Mouse (Mus musculus) hindbrain, embryonic 11.5 days (tissue): ENCODE measurements around the gene Pif1. TPM values are rescaled to one million over a fixed set of nuclear protein-coding genes. Genes with fewer than 3 reads are reported as not detected.

ENCODE experiments used
- ATAC-seq: fragments of 200-750 bp; cut with Nextera tagmentation; 2 replicates; pipeline ENCODE4 v1.8.0; 2017; ENCODE audit warnings: mild to moderate bottlenecking, moderate TSS enrichment, moderate library complexity; ENCODE audit not compliant: low FRiP score
- DNase-seq: peaks from one replicate; pipeline ENCODE4 v3.0.0-alpha.2; 2015; ENCODE audit warnings: low spot score
- H3K27ac ChIP-seq: fragments of 300-500 bp; sonication (generic); 2 replicates; pipeline ENCODE4 v1.5.1; 2014; ENCODE audit warnings: mild to moderate bottlenecking, low read depth, low read length
- H3K27me3 ChIP-seq: fragments of 300-500 bp; sonication (generic); 2 replicates; pipeline ENCODE4 v1.6.1; 2014; ENCODE audit warnings: mild to moderate bottlenecking, low read length, moderate library complexity, mixed read lengths; ENCODE audit not compliant: control insufficient read depth, insufficient read depth
- H3K36me3 ChIP-seq: fragments of 300-500 bp; sonication (generic); 2 replicates; pipeline ENCODE4 v1.6.1; 2014; ENCODE audit warnings: mild to moderate bottlenecking, low read length, moderate library complexity, mixed read lengths; ENCODE audit not compliant: control insufficient read depth, insufficient read depth
- H3K4me1 ChIP-seq: fragments of 300-500 bp; sonication (generic); replicated peaks from 2 replicates; pipeline ENCODE4 v1.6.1; 2014; ENCODE audit warnings: low read length, mixed read lengths; ENCODE audit not compliant: control insufficient read depth, insufficient read depth
- H3K4me2 ChIP-seq: fragments of 300-500 bp; sonication (generic); replicated peaks from 2 replicates; pipeline ENCODE4 v1.6.1; 2014; ENCODE audit warnings: mild to moderate bottlenecking, low read depth, low read length
- H3K4me3 ChIP-seq: fragments of 300-500 bp; sonication (generic); 2 replicates; pipeline ENCODE4 v1.5.1; 2014; ENCODE audit warnings: low read depth, low read length
- H3K9ac ChIP-seq: fragments of 300-500 bp; sonication (generic); 2 replicates; pipeline ENCODE4 v1.6.1; 2014; ENCODE audit warnings: low read depth, low read length
- H3K9me3 ChIP-seq: fragments of 300-500 bp; sonication (generic); 2 replicates; pipeline ENCODE4 v1.6.1; 2016; ENCODE audit warnings: low read length; ENCODE audit not compliant: control insufficient read depth
- WGBS: fragments of 180-500 bp; shearing (Covaris S2); extraction: QIAGEN DNeasy Blood & Tissue Kit; methylation state at CpG from one replicate; pipeline ENCODE4 v1.1.7; 2014; 5-methylcytosine and 5-hydroxymethylcytosine counted together
- polyA plus RNA-seq: library from polyadenylated mRNA; unstranded; fragments of >200 nt; fragmentation: Nextera tagmentation; extraction: Ambion mirVana; gene quantifications from 2 replicates; pipeline ENCODE4 v1.2.1, GENCODE M21; 2014

Gene Pif1
- polyA plus RNA-seq, result 9.9 and 12.5 TPM in 2 replicates

DNA sequence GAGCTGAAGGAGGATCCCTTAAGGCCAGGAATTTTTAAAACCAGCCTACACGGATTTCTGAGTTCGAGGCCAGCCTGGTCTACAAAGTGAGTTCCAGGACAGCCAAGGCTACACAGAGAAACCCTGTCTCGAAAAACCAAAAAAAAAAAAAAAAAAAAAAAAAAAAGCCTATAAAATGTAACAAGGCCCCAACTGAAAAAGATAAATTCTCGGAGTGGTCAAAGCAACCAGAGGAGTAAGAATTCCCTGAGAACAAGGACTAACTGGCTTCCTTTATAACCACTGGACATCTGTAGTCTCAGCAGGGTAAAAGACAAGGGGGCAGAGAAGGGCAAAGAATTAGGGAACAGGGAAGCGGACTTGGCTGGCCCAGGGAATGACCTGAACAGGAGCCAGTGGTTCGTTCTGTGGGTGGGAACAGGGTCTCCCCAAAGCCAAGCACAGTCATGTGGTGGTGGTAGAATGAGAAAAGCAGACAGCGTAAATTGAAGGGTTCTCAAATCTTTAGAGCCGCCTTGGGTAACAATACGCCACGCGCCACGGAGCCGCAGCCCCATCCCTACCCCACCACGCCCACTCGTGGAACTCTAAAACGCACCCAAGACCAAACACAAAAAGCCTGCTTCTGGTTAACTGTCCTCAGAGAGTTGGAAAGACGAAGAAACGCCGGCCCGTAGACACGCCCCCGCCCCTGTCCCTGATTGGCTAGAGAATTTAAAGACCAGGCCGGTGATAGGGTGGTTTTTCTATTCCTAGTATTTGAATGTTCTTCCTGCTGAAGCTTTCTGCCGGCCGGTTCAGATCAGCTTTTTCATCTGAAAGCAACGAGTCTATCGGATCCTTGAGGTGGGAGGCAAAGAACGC lies at the start of gene Pif1:
Gene Pif1, plus strand, starts transcription at position 755 of the 864 bp plus-strand sequence.
- peak; percentile 86 for ATAC-seq
- 11% methylated on average over 28 of the region's 28 CpGs for WGBS
- Histone ChIP-seq H3K4me3 (peak within 1 kb of the TSS; percentile 75), H3K36me3 (no peaks in the 10 kb centered on the region), H3K9ac (peak within 1 kb of the TSS; percentile 69), H3K4me1 (peaks cover 8% of the 10 kb centered on the region), H3K9me3 (no peaks in the 10 kb centered on the region), H3K4me2 (peak within 1 kb of the TSS; percentile 92), H3K27me3 (no peaks in the 10 kb centered on the region), H3K27ac (peak within 1 kb of the TSS; percentile 43; the same call in 1 of the 2 replicates)
- DNase-seq, result peak; percentile 87

DNA sequence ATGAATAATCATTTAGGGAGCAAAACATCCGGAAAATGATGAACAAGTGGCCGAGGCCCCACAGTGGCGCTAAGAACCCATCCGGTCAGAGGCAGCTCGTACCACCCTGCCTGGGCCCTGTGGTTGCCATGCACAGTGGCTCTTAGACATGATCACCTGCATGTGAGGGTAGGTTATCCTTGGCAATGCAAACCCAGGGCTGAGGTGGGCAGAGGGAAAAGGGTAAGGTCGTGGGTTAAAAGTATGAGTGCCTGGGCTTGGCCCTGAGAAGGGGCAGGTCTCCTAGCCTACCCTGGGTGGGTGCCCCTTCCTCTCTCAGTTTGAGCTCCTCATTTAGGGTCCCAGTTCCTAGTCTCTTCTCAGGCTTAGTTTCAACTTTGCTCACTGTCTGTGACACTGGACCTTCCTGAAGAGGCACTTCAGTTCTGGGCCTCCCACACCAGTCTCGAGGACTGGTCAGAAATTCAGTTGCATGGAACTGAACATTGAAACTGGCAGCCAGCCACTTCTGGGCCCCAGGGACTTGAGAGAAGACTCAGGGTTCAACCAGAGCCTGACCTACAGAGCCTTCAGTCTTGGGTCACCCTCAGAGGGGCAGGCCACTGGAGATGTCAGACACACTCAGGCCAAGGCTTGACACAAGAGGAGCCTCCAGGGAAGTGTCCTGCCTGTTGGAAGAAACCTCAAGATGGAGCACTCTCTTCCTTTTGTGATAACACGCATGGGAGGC lies 48.9 kb upstream of the Pif1 start:
- DNase-seq, result no peak
- WGBS, result 91% methylated on average over 8 of the region's 8 CpGs

DNA sequence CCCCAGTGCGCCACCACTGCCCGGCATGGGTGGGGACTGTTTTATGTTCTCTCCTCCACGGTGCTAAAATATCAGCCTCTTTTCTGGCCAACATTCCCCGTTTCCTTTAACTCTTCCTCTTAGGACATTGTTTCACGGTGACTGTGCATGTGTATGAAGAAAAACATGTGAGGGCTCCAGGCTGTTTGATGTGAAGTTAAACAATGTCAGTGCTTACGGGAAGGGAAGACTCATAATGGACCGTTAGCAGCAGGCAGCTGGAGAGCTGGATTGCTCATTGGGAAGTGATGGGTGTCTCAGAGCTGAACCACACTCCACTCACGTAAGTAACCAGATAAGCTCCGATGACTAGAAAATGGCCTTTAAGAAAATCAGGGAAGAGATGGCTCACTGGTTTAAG lies 47.3 kb upstream of the Pif1 start:
- no peaks in the 10 kb centered on the region for H3K9me3 ChIP-seq
- H3K4me3 ChIP-seq, result no peak overlapping the region
- H3K27me3 ChIP-seq, result no peaks in the 10 kb centered on the region
- H3K9ac ChIP-seq, result no peak overlapping the region
- no peaks in the 10 kb centered on the region for H3K4me1 ChIP-seq
- no peak for ATAC-seq
- H3K27ac ChIP-seq, result no peak overlapping the region
- H3K4me2 ChIP-seq, result no peak overlapping the region
- 86% methylated on average over 9 of the region's 9 CpGs for WGBS
- H3K36me3 ChIP-seq, result no peaks in the 10 kb centered on the region
- DNase-seq, result no peak

More for the DNA sequence above, 48.9 kb upstream of the Pif1 start:
- ATAC-seq, result no peak
- H3K4me1 ChIP-seq, result no peaks in the 10 kb centered on the region
- H3K27me3 ChIP-seq, result no peaks in the 10 kb centered on the region
- no peak overlapping the region for H3K27ac ChIP-seq
- no peak overlapping the region for H3K4me3 ChIP-seq
- no peaks in the 10 kb centered on the region for H3K9me3 ChIP-seq
- H3K4me2 ChIP-seq, result no peak overlapping the region
- no peak overlapping the region for H3K9ac ChIP-seq
- H3K36me3 ChIP-seq, result no peaks in the 10 kb centered on the region

DNA sequence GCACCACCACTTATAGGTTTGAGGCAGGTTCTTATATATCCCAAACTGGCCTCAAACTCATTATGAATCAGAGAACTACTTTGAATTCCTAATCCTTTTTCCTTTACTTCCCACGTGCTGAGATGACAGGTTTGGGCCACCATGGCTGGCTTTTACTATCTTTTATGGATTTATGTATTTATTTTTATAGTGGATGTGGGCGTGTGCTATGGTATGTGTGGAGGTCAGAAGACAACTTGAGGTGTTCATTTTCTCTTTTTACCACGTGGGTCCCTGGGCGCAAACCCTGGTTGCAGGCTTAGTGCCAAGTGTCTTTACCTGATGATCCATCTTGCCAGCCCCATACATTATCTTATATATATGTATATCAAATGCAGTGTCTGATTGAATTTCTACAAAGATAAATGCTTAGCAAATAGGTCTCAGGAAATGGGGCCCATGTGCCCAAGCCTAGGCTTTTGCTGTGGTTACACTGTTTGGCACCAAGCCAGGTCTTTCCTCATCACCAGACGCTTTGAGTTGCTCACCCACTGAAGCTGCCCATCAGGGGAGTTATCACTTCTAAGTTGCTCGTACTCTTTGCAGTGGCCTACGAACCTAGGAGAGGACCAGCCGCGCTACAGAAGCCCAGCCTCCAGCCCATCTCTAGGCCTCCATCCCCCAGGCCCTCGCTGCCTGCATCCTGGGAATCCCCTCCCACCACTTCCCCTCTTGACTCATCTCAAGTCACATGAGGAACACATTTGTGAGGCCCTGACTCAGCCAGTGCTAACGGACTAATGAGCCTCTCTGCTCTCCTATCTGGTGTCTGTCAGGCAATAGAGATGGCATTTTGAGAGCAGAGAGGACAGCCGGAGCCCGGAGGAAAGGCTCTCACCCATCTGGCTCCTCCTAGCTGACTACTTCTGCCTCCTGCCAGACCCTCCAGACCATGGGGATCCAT lies 45.6 kb upstream of the Pif1 start:
- H3K9me3 ChIP-seq, result no peaks in the 10 kb centered on the region
- H3K4me2 ChIP-seq, result no peak overlapping the region
- no peak overlapping the region for H3K4me3 ChIP-seq
- ATAC-seq, result no peak
- WGBS, result 75% methylated on average over 13 of the region's 13 CpGs
- no peak for DNase-seq
- H3K27ac ChIP-seq, result no peak overlapping the region
- H3K9ac ChIP-seq, result no peak overlapping the region
- H3K36me3 ChIP-seq, result no peaks in the 10 kb centered on the region
- no peaks in the 10 kb centered on the region for H3K27me3 ChIP-seq
- no peaks in the 10 kb centered on the region for H3K4me1 ChIP-seq

DNA sequence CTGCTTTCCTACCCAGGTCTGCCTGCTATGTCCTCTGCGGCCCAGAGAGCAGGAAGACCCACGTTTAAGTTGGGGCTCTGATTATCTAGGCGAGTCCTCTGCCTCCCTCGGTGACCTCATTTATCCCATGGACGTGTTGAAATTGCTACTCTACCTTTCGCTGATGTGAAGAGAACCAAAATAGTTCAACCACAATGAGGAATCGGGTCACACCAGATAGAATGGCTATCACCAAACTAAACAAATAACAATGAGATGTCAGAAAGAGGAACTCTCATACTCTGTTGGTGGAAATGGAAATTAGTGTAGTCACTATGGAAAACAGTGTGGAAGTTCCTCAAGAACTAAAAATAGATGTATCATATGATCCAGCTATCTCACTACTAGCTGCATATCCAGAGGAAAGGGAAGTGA lies 44.8 kb upstream of the Pif1 start:
- Histone ChIP-seq H3K36me3 (no peaks in the 10 kb centered on the region), H3K9me3 (no peaks in the 10 kb centered on the region), H3K4me1 (no peaks in the 10 kb centered on the region), H3K9ac (no peak overlapping the region), H3K27ac (no peak overlapping the region), H3K4me2 (no peak overlapping the region), H3K27me3 (no peaks in the 10 kb centered on the region), H3K4me3 (no peak overlapping the region)
- DNase-seq (no peak), ATAC-seq (no peak)
- 89% methylated on average over 7 of the region's 7 CpGs for WGBS

DNA sequence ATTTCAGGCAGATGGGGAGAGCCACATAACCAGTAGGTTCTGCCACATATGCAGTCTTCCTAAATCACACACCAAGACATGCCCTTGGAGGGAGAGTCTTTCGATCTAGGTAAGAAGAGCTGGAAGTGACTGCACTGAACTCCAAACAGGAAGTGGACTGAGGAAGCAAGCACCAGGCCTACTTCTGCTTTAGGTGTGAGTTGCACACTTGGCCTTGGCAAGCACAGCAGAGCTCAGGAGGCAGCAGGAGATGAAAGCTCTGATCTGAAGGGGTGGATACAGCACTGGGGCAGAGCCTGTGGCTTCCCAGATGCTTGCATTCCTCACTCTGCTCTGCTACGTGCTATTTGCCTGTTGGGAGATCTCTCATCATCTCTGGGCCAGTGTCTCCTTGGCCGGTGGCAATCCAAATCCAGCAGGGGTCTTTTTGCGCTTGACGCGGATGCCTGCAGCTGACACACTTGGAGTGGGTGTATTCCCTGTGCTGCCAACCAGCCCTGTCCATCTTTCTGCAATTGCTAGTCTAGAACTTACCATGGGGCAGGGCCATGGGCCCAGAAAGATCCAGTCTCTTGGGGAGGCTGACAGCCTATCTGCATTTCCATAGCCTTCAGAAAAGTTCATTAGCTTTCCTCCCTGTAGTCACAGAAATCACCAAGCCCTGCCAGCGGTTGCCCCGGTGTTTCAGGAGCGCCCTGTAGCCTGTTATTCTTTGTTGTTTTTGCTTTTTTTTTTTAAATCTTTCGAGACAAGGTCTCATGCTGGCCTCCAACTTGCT lies 41.1 kb upstream of the Pif1 start:
- Histone ChIP-seq H3K4me2 (no peak overlapping the region), H3K9me3 (no peaks in the 10 kb centered on the region), H3K27ac (no peak overlapping the region), H3K36me3 (no peaks in the 10 kb centered on the region), H3K27me3 (no peaks in the 10 kb centered on the region), H3K9ac (no peak overlapping the region), H3K4me3 (no peak overlapping the region), H3K4me1 (peaks cover 8% of the 10 kb centered on the region; the same call in 1 of the 2 replicates)
- DNase-seq (no peak), ATAC-seq (no peak)
- 70% methylated on average over 10 of the region's 10 CpGs for WGBS

DNA sequence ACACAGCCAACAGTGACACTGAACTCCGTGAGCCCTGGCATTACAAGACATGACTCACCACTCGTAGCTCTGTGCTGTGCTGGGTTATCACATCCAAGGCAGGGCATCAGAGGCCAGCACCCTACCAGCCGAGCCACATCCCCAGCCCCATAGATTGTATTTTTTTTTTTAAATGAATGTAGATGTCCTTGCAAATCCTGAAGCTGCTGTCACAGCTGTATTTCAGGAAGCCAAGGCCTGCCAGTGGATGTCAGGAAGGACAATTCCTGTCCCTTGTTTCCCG lies 40.6 kb upstream of the Pif1 start:
- peaks cover 13% of the 10 kb centered on the region; the same call in 1 of the 2 replicates for H3K4me1 ChIP-seq
- ATAC-seq, result no peak
- no peaks in the 10 kb centered on the region for H3K27me3 ChIP-seq
- no peaks in the 10 kb centered on the region for H3K36me3 ChIP-seq
- H3K4me2 ChIP-seq, result no peak overlapping the region
- no peak overlapping the region for H3K4me3 ChIP-seq
- WGBS, result 64% methylated on average over 4 of the region's 4 CpGs
- no peak for DNase-seq
- no peak overlapping the region for H3K9ac ChIP-seq
- no peak overlapping the region for H3K27ac ChIP-seq
- H3K9me3 ChIP-seq, result no peaks in the 10 kb centered on the region

DNA sequence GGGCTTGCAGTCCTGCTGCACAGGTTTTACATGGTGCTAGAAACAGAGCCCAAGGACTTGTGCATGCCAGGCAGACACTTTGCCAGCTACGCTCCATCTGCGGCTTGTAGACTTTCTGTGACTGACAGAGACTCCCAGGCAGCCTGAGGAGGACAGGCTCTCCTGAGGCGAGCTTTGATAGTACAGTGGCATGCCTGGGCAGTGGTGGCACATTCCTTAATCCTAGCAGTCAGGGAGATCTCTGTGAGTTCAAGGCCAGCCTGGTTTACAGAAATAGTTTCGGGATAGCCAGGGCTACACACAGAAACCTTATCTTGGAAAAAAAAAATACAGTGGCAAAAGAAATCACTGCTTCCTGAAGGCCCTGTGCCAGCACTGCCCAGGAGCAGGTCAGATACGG lies 39.8 kb upstream of the Pif1 start:
- H3K4me2 ChIP-seq, result no peak overlapping the region
- peaks cover 15% of the 10 kb centered on the region; the same call in 1 of the 2 replicates for H3K4me1 ChIP-seq
- H3K27me3 ChIP-seq, result no peaks in the 10 kb centered on the region
- H3K4me3 ChIP-seq, result no peak overlapping the region
- no peak overlapping the region for H3K9ac ChIP-seq
- ATAC-seq, result no peak
- H3K9me3 ChIP-seq, result no peaks in the 10 kb centered on the region
- no peaks in the 10 kb centered on the region for H3K36me3 ChIP-seq
- no peak for DNase-seq
- 88% methylated on average over 5 of the region's 5 CpGs for WGBS
- H3K27ac ChIP-seq, result no peak overlapping the region
